Mouse (Mus musculus) heart, postnatal 0 days (tissue): ENCODE measurements at regions not wholly inside any gene's neighbourhood (a gene's known extent, or its start where the extent isn't known, plus 50 kb on each side); places are given as distances from the start of the nearest gene placed in this dataset.

ENCODE experiments used
- CTCF ChIP-seq: IDR thresholded peaks from 2 replicates; pipeline ENCODE4 v1.5.1; 2016; ENCODE audit warnings: antibody characterized with exemption, control low read depth, low read depth
- EP300 ChIP-seq: IDR thresholded peaks from 2 replicates; pipeline ENCODE4 v1.6.1; 2016; ENCODE audit warnings: antibody characterized with exemption, low read depth

DNA sequence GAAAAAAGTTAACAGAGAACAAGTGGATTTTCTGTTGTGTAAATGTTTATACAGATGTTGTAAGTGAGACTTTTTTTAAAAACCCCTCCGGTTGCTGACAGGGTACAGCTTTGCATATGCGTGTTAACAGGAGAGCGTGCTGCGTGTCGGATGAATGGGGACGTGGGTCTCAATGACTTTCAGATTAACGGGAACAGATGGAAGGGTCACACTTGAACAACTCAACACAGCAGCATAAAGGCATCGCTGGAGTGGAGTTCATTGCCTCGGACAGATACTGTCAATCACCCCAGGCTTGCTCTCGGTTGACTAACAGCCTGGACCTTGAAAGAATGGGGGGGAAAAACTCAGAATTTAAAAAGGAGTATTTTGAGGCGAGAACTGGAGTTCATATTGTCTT is 50.3 kb upstream of the Dbx1 start:
- TF ChIP-seq EP300: no peak
- no peak for TF ChIP-seq CTCF
